Mouse (Mus musculus) spleen, adult 18-20 months (tissue): ENCODE measurements around the gene Ybx2.

Source experiments
- DNase-seq, 2 experiments: peaks; one replicate each; pipeline ENCODE4 v3.0.0; 2022; ENCODE audit warnings: mixed read lengths in 2 of 2

Gene Ybx2

GRCm38 (mm10) chr11:69935137-69935879 lies at the start of gene Ybx2:
Gene Ybx2 (plus strand): TSS chr11:69935796.
- peak; percentile 81 to 87 for DNase-seq

GRCm38 (mm10) chr11:69886907-69887635 lies 48.5 kb upstream of the Ybx2 start:
- DNase-seq = no peak

- DNase-seq = no peak
Measured at GRCm38 (mm10) chr11:69891482-69891881, 44.1 kb upstream of the Ybx2 start.

- peak; percentile 75 to 80 for DNase-seq
Measured at GRCm38 (mm10) chr11:69894671-69895070, 40.9 kb upstream of the Ybx2 start.

- peak; percentile 58 to 67 for DNase-seq
Measured at GRCm38 (mm10) chr11:69895291-69895690, 40.3 kb upstream of the Ybx2 start, which contains the start of gene Acap1. Gene Acap1 (minus strand): TSS chr11:69895539.

- DNase-seq = no peak
Measured at GRCm38 (mm10) chr11:69899870-69900269, 35.7 kb upstream of the Ybx2 start.

- peak; percentile 76 to 81 for DNase-seq
Measured at GRCm38 (mm10) chr11:69900471-69901405, 34.9 kb upstream of the Ybx2 start, which contains the start of the genes 2810408A11Rik and Neurl4. Gene 2810408A11Rik (minus strand): TSS chr11:69900987. Gene Neurl4 (plus strand): TSS chr11:69901072.

GRCm38 (mm10) chr11:69901406-69901846 lies 34.2 kb upstream of the Ybx2 start:
- DNase-seq = peak; percentile 81 to 89

- DNase-seq = no peak
Measured at GRCm38 (mm10) chr11:69901993-69902392, 33.6 kb upstream of the Ybx2 start.

GRCm38 (mm10) chr11:69902972-69903371 lies 32.6 kb upstream of the Ybx2 start:
- no peak for DNase-seq

GRCm38 (mm10) chr11:69904311-69904710 lies 31.3 kb upstream of the Ybx2 start:
- DNase-seq = no peak

- DNase-seq = no peak
Measured at GRCm38 (mm10) chr11:69908645-69909044, 27.0 kb upstream of the Ybx2 start.

- no peak for DNase-seq
Measured at GRCm38 (mm10) chr11:69909174-69909573, 26.4 kb upstream of the Ybx2 start.

GRCm38 (mm10) chr11:69910177-69910576 lies 25.4 kb upstream of the Ybx2 start:
- DNase-seq = no peak

GRCm38 (mm10) chr11:69910781-69911560 lies 24.6 kb upstream of the Ybx2 start:
- DNase-seq = no peak

GRCm38 (mm10) chr11:69911701-69912100 lies 23.9 kb upstream of the Ybx2 start:
- no peak for DNase-seq

GRCm38 (mm10) chr11:69912716-69913530 lies 22.7 kb upstream of the Ybx2 start:
- DNase-seq = no peak

- DNase-seq = peak; percentile 82 to 85
Measured at GRCm38 (mm10) chr11:69913554-69914371, 21.8 kb upstream of the Ybx2 start, which contains the start of gene Gps2. Gene Gps2 (plus strand): TSS chr11:69913888.

GRCm38 (mm10) chr11:69914372-69914764 lies 21.2 kb upstream of the Ybx2 start:
- no peak for DNase-seq

GRCm38 (mm10) chr11:69914917-69915430 lies 20.6 kb upstream of the Ybx2 start:
- DNase-seq = no peak
